Mouse (Mus musculus) forebrain, embryonic 10.5 days (tissue): Measurements from ENCODE around the gene 0610037L13Rik. TPM values are rescaled to one million over a fixed set of nuclear protein-coding genes. Genes with fewer than 3 reads are reported as not detected.

ENCODE experiments used
- DNase-seq: peaks from one replicate; pipeline ENCODE4 v3.0.0-alpha.2; 2017; ENCODE audit warnings: low spot score; ENCODE audit errors: extremely low spot score
- H3K27ac ChIP-seq: fragments of 300-500 bp; sonication (generic); 2 replicates; pipeline ENCODE4 v1.5.1; 2016; ENCODE audit warnings: mild to moderate bottlenecking
- H3K27me3 ChIP-seq: fragments of 300-500 bp; sonication (generic); 2 replicates; pipeline ENCODE4 v1.6.1; 2016; ENCODE audit warnings: mild to moderate bottlenecking; ENCODE audit not compliant: poor library complexity, severe bottlenecking
- H3K36me3 ChIP-seq: fragments of 300-500 bp; sonication (generic); replicated peaks from 2 replicates; pipeline ENCODE4 v1.6.1; 2016; ENCODE audit warnings: mild to moderate bottlenecking, moderate library complexity
- H3K4me1 ChIP-seq: fragments of 300-500 bp; sonication (generic); 2 replicates; pipeline ENCODE4 v1.6.1; 2016
- H3K4me3 ChIP-seq: fragments of 300-500 bp; sonication (generic); 2 replicates; pipeline ENCODE4 v1.5.1; 2016; ENCODE audit warnings: mild to moderate bottlenecking, moderate library complexity
- H3K9me3 ChIP-seq: fragments of 300-500 bp; sonication (generic); 2 replicates; pipeline ENCODE4 v1.6.1; 2016; ENCODE audit warnings: mild to moderate bottlenecking, moderate library complexity
- WGBS: fragments of 180-500 bp; shearing (Covaris S2); methylation state at CpG from one replicate; pipeline ENCODE4 v1.1.7; 2016; 5-methylcytosine and 5-hydroxymethylcytosine counted together
- polyA plus RNA-seq: library from polyadenylated mRNA; unstranded; fragments of >200 nt; fragmentation: Nextera tagmentation; extraction: Ambion mirVana; gene quantifications from 2 replicates; pipeline ENCODE4 v1.2.1, GENCODE M21; 2016

0610037L13Rik gene
- polyA plus RNA-seq, 1 experiment from 2014 or later = 105 TPM

GRCm38 (mm10) chr4:107879254-107880050 lies 10.2 kb upstream of the 0610037L13Rik start, which contains the start of gene Magoh:
Gene Magoh, plus strand, starts transcription at chr4:107879755.
- H3K36me3 ChIP-seq = peaks cover 42% of the 10 kb centered on the region
- peak within 1 kb of the TSS; percentile 91 for H3K27ac ChIP-seq

GRCm38 (mm10) chr4:107881631-107882030 lies 8.0 kb upstream of the 0610037L13Rik start:
- Histone ChIP-seq H3K9me3 (no peaks in the 10 kb centered on the region), H3K4me3 (no peak overlapping the region), H3K36me3 (peaks cover 59% of the 10 kb centered on the region), H3K27ac (no peak overlapping the region), H3K27me3 (no peaks in the 10 kb centered on the region), H3K4me1 (peaks cover 17% of the 10 kb centered on the region)
- DNase-seq = no peak
- WGBS = 98% methylated on average over 1 of the region's 1 CpGs

More at GRCm38 (mm10) chr4:107879254-107880050, 10.2 kb upstream of the 0610037L13Rik start, which contains the start of gene Magoh:
- DNase-seq = peak; percentile 96
- peak within 1 kb of the TSS; percentile 93 for H3K4me3 ChIP-seq
- 4% methylated on average over 48 of the region's 48 CpGs for WGBS
- no peaks in the 10 kb centered on the region for H3K9me3 ChIP-seq
- H3K27me3 ChIP-seq = no peaks in the 10 kb centered on the region
- H3K4me1 ChIP-seq = peaks cover 17% of the 10 kb centered on the region

GRCm38 (mm10) chr4:107886371-107886770 lies 3.2 kb upstream of the 0610037L13Rik start:
- 82% methylated on average over 7 of the region's 7 CpGs for WGBS
- no peak overlapping the region for H3K4me3 ChIP-seq
- H3K9me3 ChIP-seq = no peaks in the 10 kb centered on the region
- H3K27me3 ChIP-seq = no peaks in the 10 kb centered on the region
- peaks cover 22% of the 10 kb centered on the region for H3K4me1 ChIP-seq
- no peak overlapping the region for H3K27ac ChIP-seq
- H3K36me3 ChIP-seq = peaks cover 71% of the 10 kb centered on the region
- no peak for DNase-seq

- H3K9me3 ChIP-seq = no peaks in the 10 kb centered on the region
- no peak for DNase-seq
- peak overlapping the region; percentile 68 for H3K4me3 ChIP-seq
- WGBS = 1% methylated on average over 12 of the region's 12 CpGs
- H3K4me1 ChIP-seq = peaks cover 22% of the 10 kb centered on the region
- peak overlapping the region; percentile 89 for H3K27ac ChIP-seq
- peaks cover 69% of the 10 kb centered on the region for H3K36me3 ChIP-seq
- no peaks in the 10 kb centered on the region for H3K27me3 ChIP-seq
These were observed 255 bp upstream of the 0610037L13Rik start for GRCm38 (mm10) chr4:107889385-107889730.

- WGBS = 81% methylated on average over 2 of the region's 2 CpGs
These were observed 3.0 kb downstream of the 0610037L13Rik start for GRCm38 (mm10) chr4:107892663-107893062.

GRCm38 (mm10) chr4:107899211-107899927 lies 9.8 kb downstream of the 0610037L13Rik start:
- H3K36me3 ChIP-seq = peaks cover 70% of the 10 kb centered on the region
- WGBS = 92% methylated on average over 5 of the region's 5 CpGs
- H3K9me3 ChIP-seq = no peaks in the 10 kb centered on the region
- no peak for DNase-seq
- no peak overlapping the region for H3K4me3 ChIP-seq
- no peaks in the 10 kb centered on the region for H3K27me3 ChIP-seq
- H3K27ac ChIP-seq = no peak overlapping the region
- H3K4me1 ChIP-seq = no peaks in the 10 kb centered on the region

More at GRCm38 (mm10) chr4:107892663-107893062, 3.0 kb downstream of the 0610037L13Rik start:
- Histone ChIP-seq H3K36me3 (peaks cover 67% of the 10 kb centered on the region), H3K27ac (no peak overlapping the region), H3K9me3 (no peaks in the 10 kb centered on the region), H3K4me1 (peaks cover 22% of the 10 kb centered on the region), H3K4me3 (no peak overlapping the region), H3K27me3 (no peaks in the 10 kb centered on the region)
- DNase-seq = no peak

GRCm38 (mm10) chr4:107900206-107900605 lies 10.6 kb downstream of the 0610037L13Rik start:
- Histone ChIP-seq H3K36me3 (peaks cover 71% of the 10 kb centered on the region), H3K9me3 (no peaks in the 10 kb centered on the region), H3K27ac (no peak overlapping the region), H3K4me1 (no peaks in the 10 kb centered on the region), H3K27me3 (no peaks in the 10 kb centered on the region), H3K4me3 (no peak overlapping the region)
- WGBS = 94% methylated on average over 3 of the region's 3 CpGs
- DNase-seq = no peak

GRCm38 (mm10) chr4:107904252-107904651 lies 14.6 kb downstream of the 0610037L13Rik start:
- no peak overlapping the region for H3K27ac ChIP-seq
- H3K9me3 ChIP-seq = no peaks in the 10 kb centered on the region
- no peak overlapping the region for H3K4me3 ChIP-seq
- WGBS = 94% methylated on average over 10 of the region's 10 CpGs
- H3K27me3 ChIP-seq = no peaks in the 10 kb centered on the region
- peaks cover 70% of the 10 kb centered on the region for H3K36me3 ChIP-seq
- no peak for DNase-seq
- no peaks in the 10 kb centered on the region for H3K4me1 ChIP-seq

- 91% methylated on average over 9 of the region's 9 CpGs for WGBS
These were observed 16.9 kb downstream of the 0610037L13Rik start for GRCm38 (mm10) chr4:107906561-107906960.

GRCm38 (mm10) chr4:107910020-107910419 lies 20.4 kb downstream of the 0610037L13Rik start:
- Histone ChIP-seq H3K36me3 (peaks cover 82% of the 10 kb centered on the region), H3K27ac (no peak overlapping the region), H3K4me3 (no peak overlapping the region), H3K27me3 (no peaks in the 10 kb centered on the region), H3K4me1 (no peaks in the 10 kb centered on the region), H3K9me3 (no peaks in the 10 kb centered on the region)
- DNase-seq = no peak
- WGBS = 87% methylated on average over 4 of the region's 4 CpGs

More at GRCm38 (mm10) chr4:107906561-107906960, 16.9 kb downstream of the 0610037L13Rik start:
- H3K9me3 ChIP-seq = no peaks in the 10 kb centered on the region
- H3K4me1 ChIP-seq = no peaks in the 10 kb centered on the region
- no peak overlapping the region for H3K27ac ChIP-seq
- DNase-seq = no peak
- H3K27me3 ChIP-seq = no peaks in the 10 kb centered on the region
- H3K4me3 ChIP-seq = no peak overlapping the region
- peaks cover 85% of the 10 kb centered on the region for H3K36me3 ChIP-seq

- DNase-seq = no peak
- no peak overlapping the region for H3K27ac ChIP-seq
- peaks cover 14% of the 10 kb centered on the region for H3K4me1 ChIP-seq
- H3K9me3 ChIP-seq = no peaks in the 10 kb centered on the region
- no peaks in the 10 kb centered on the region for H3K27me3 ChIP-seq
- 97% methylated on average over 2 of the region's 2 CpGs for WGBS
- H3K4me3 ChIP-seq = no peak overlapping the region
- H3K36me3 ChIP-seq = 0 out of 2 replicates have a peak, but pooled peaks cover 6% of the 10 kb centered on the region
These were observed 30.7 kb downstream of the 0610037L13Rik start for GRCm38 (mm10) chr4:107920336-107920735.

- no peak overlapping the region for H3K4me3 ChIP-seq
- no peak for DNase-seq
- WGBS = 91% methylated on average over 8 of the region's 8 CpGs
- H3K9me3 ChIP-seq = no peaks in the 10 kb centered on the region
- 0 out of 2 replicates have a peak, but pooled peaks cover 6% of the 10 kb centered on the region for H3K36me3 ChIP-seq
- peaks cover 14% of the 10 kb centered on the region for H3K4me1 ChIP-seq
- no peaks in the 10 kb centered on the region for H3K27me3 ChIP-seq
- no peak overlapping the region for H3K27ac ChIP-seq
These were observed 31.6 kb downstream of the 0610037L13Rik start for GRCm38 (mm10) chr4:107921152-107921695.
